Comparison of ENCODE assay signal across 8 mouse cellular contexts in genomic region chr12:84100071-84100470, GRCm38 (mm10). TPM values are rescaled to one million over a fixed set of nuclear protein-coding genes. Genes with fewer than 3 reads are reported as not detected.
DNase-seq lines count a peak whose midpoint lies in the region; ATAC-seq and TF ChIP-seq lines count a peak whose summit lies in the region.
"Had no signal": no experiment of that assay in that cellular context is flagged by ENCODE, and none has a peak within 500 bp of the region (broad histone marks: within the 10 kb centered on the region; RNA-seq: fewer than 3 reads in every experiment).

No protein-coding gene starts in this region.

- TF ChIP-seq POLR2A in myocyte (IDR thresholded peaks at IDR 0.05; ENCODE audit: insufficient read length, low read depth), result no peak

- no peaks in the 10 kb centered on the region for H3K79me2 ChIP-seq in myocyte (ENCODE audit: control insufficient read depth, insufficient read depth)

- H3K9me3 ChIP-seq in forebrain, embryonic 11.5 days (ENCODE audit: control insufficient read depth, low read length), result no peaks in the 10 kb centered on the region
- H3K9me3 ChIP-seq in intestine, embryonic 14.5 days (ENCODE audit: control insufficient read depth, low read length), result no peaks in the 10 kb centered on the region

- H3K27ac ChIP-seq in layer of hippocampus, adult 2 months, result no peak overlapping the region
- H3K27ac ChIP-seq in forebrain, embryonic 11.5 days (ENCODE audit: low read depth, low read length), result no peak overlapping the region
- no peak overlapping the region for H3K27ac ChIP-seq in intestine, embryonic 14.5 days (ENCODE audit: low read depth)

- no peak for DNase-seq in layer of hippocampus, adult 2 months (ENCODE audit: low spot score in 2 of 2)
- no peak for DNase-seq in layer of hippocampus, postnatal 25 days (ENCODE audit: extremely low spot score in 1 of 2, low spot score in 1 of 2)
- DNase-seq in forebrain, embryonic 11.5 days (ENCODE audit: low spot score), result peak; percentile 30
- peak; percentile 50 for DNase-seq in intestine, embryonic 14.5 days (ENCODE audit: low spot score)
- no peak for DNase-seq in left cerebral cortex, adult 8-10 months (ENCODE audit: low spot score in 2 of 2)
- no peak for DNase-seq in layer of hippocampus, postnatal 10 days (ENCODE audit: low spot score in 2 of 2)

- no peaks in the 10 kb centered on the region for H3K36me3 ChIP-seq in forebrain, embryonic 11.5 days (ENCODE audit: control insufficient read depth, insufficient read depth, low read length)
- no peaks in the 10 kb centered on the region for H3K36me3 ChIP-seq in intestine, embryonic 14.5 days (ENCODE audit: control insufficient read depth, insufficient read depth, low read length)
- no peaks in the 10 kb centered on the region for H3K36me3 ChIP-seq in myocyte (ENCODE audit: control insufficient read depth, insufficient read depth)

- H3K4me1 ChIP-seq in forebrain, embryonic 11.5 days (replicated peaks; ENCODE audit: control insufficient read depth, insufficient read depth, low read length), result no peaks in the 10 kb centered on the region
- H3K4me1 ChIP-seq in intestine, embryonic 14.5 days (replicated peaks; ENCODE audit: control insufficient read depth, insufficient read depth, low read length), result no peaks in the 10 kb centered on the region

- H3K27me3 ChIP-seq in forebrain, embryonic 11.5 days (ENCODE audit: control insufficient read depth, insufficient read depth, low read length), result no peaks in the 10 kb centered on the region
- H3K27me3 ChIP-seq in intestine, embryonic 14.5 days (replicated peaks; ENCODE audit: control insufficient read depth, insufficient read depth, low read length), result no peaks in the 10 kb centered on the region
- no peaks in the 10 kb centered on the region for H3K27me3 ChIP-seq in myocyte (ENCODE audit: control insufficient read depth, insufficient read depth, insufficient read length)

- H3K4me3 ChIP-seq in layer of hippocampus, adult 2 months, result peak overlapping the region; percentile 68; the same call in 1 of the 2 replicates
- H3K4me3 ChIP-seq in forebrain, embryonic 11.5 days (ENCODE audit: low read depth, low read length), result no peak overlapping the region
- 0 out of 2 replicates have a peak overlapping the region, but pooled peaks have one; percentile 39 for H3K4me3 ChIP-seq in intestine, embryonic 14.5 days (ENCODE audit: low read depth, low read length)
- H3K4me3 ChIP-seq in myocyte, result peak overlapping the region; percentile 14

- WGBS in forebrain, embryonic 11.5 days, result 81% methylated on average over 1 of the region's 1 CpGs
- WGBS in intestine, embryonic 14.5 days, result 60% methylated on average over 1 of the region's 1 CpGs

- H3K9ac ChIP-seq in forebrain, embryonic 11.5 days (ENCODE audit: low read length), result no peak overlapping the region
- H3K9ac ChIP-seq in intestine, embryonic 14.5 days (ENCODE audit: low read length), result no peak overlapping the region

- no peak for ATAC-seq in forebrain, embryonic 11.5 days (replicated peaks; ENCODE audit: low FRiP score)
- no peak for ATAC-seq in intestine, embryonic 14.5 days (replicated peaks; ENCODE audit: low FRiP score, low TSS enrichment, low read depth)

- TF ChIP-seq CTCF in layer of hippocampus, adult 2 months (conservative IDR thresholded peaks at IDR 0.05), result 0 out of 2 replicates have a peak, but pooled peaks have one; percentile 13

- peak overlapping the region; percentile 85; the same call in 1 of the 2 replicates for H3K4me2 ChIP-seq in forebrain, embryonic 11.5 days (ENCODE audit: low read depth, low read length, severe bottlenecking)
- peak overlapping the region; percentile 50 for H3K4me2 ChIP-seq in intestine, embryonic 14.5 days (ENCODE audit: low read length)
- peak overlapping the region; percentile 61 for H3K4me2 ChIP-seq in myocyte (ENCODE audit: low read depth)

- no peak overlapping the region for H3ac ChIP-seq in myocyte (ENCODE audit: control insufficient read depth, insufficient read length)

TF ChIP-seq in myocyte, 11 proteins besides CTCF, POLR2A, EP300 and RAD21:
- no peak for TF ChIP-seq E2F4 (IDR thresholded peaks at IDR 0.05; ENCODE audit: insufficient read depth)
- TF ChIP-seq USF1 (IDR thresholded peaks at IDR 0.05; ENCODE audit: low read depth), result no peak
- TF ChIP-seq TCF3 (IDR thresholded peaks at IDR 0.05; ENCODE audit: insufficient read length, low read depth), result no peak
- no peak for TF ChIP-seq SRF (IDR thresholded peaks at IDR 0.05; ENCODE audit: control insufficient read depth, insufficient read length, low read depth)
- TF ChIP-seq MAX (IDR thresholded peaks at IDR 0.05; ENCODE audit: low read depth), result no peak
- no peak for TF ChIP-seq REST (IDR thresholded peaks at IDR 0.05; ENCODE audit: insufficient read depth, insufficient read length)
- TF ChIP-seq POLR2AphosphoS2 (IDR thresholded peaks at IDR 0.05; ENCODE audit: insufficient read length, low read depth), result no peak
- TF ChIP-seq MYOG (IDR thresholded peaks at IDR 0.05; ENCODE audit: control insufficient read depth in 1 of 3, insufficient read depth in 1 of 3, insufficient read length in 2 of 3, low read depth in 2 of 3), result no peak
- no peak for TF ChIP-seq TCF12 (IDR thresholded peaks at IDR 0.05; ENCODE audit: insufficient read depth, poor library complexity, severe bottlenecking)
- TF ChIP-seq MYOD1 (IDR thresholded peaks at IDR 0.05; ENCODE audit: control insufficient read depth in 1 of 3, insufficient read length in 2 of 3, low read depth in 2 of 3), result no peak

RNA-seq across cellular contexts. Expression of gene Acot6, which starts 0.4 kb away (rescaled TPM):
- total RNA-seq in layer of hippocampus, adult 2 months (2021), result 1 to 10 TPM; 4.9 to 5.7 TPM
- total RNA-seq in layer of hippocampus, postnatal 25 days (2021), result 1 to 10 TPM; 4.3 to 5.3 TPM
- polyA plus RNA-seq in forebrain, embryonic 11.5 days (2014; fragmentation: Nextera tagmentation; extraction: Ambion mirVana), result 1.5 and 1.8 TPM in 2 replicates
- 1.5 and 2.2 TPM in 2 replicates for polyA plus RNA-seq in intestine, embryonic 14.5 days (2014; fragmentation: Nextera tagmentation; extraction: Ambion mirVana)
- polyA plus RNA-seq in myocyte (2012; fragmentation: generic; extraction: Trizol), result 1.2 TPM
- total RNA-seq in left cerebral cortex, adult 8-10 months (2022), result 1 to 10 TPM; 4.1 to 4.9 (median 4.1) TPM
- 1 to 10 TPM; 3.7 to 4.3 TPM for total RNA-seq in layer of hippocampus, postnatal 10 days (2021)

RNA-seq across cellular contexts. Expression of gene Dnal1, which starts 14.1 kb away (rescaled TPM):
- total RNA-seq in layer of hippocampus, adult 2 months (2021), result 100 to 1,000 TPM in 1 of 2 experiments, 10 to 100 TPM in 1; 99.1 to 101 TPM
- total RNA-seq in layer of hippocampus, postnatal 25 days (2021), result 100 to 1,000 TPM in 1 of 2 experiments, 10 to 100 TPM in 1; 95.8 to 104 TPM
- 6.1 and 6.8 TPM in 2 replicates for polyA plus RNA-seq in forebrain, embryonic 11.5 days (2014; fragmentation: Nextera tagmentation; extraction: Ambion mirVana)
- polyA plus RNA-seq in intestine, embryonic 14.5 days (2014; fragmentation: Nextera tagmentation; extraction: Ambion mirVana), result 2.8 and 3.5 TPM in 2 replicates
- polyA plus RNA-seq in myocyte (2012; fragmentation: generic; extraction: Trizol), result 11.4 TPM
- 10 to 100 TPM; 72.6 to 93.3 (median 83.6) TPM for total RNA-seq in left cerebral cortex, adult 8-10 months (2022)
- total RNA-seq in layer of hippocampus, postnatal 10 days (2021), result 10 to 100 TPM; 80.0 to 82.5 TPM

RNA-seq across cellular contexts. Expression of gene Acot5, which starts 30.9 kb away (rescaled TPM):
- 1 to 10 TPM; 7.1 to 8.1 TPM for total RNA-seq in layer of hippocampus, adult 2 months (2021)
- total RNA-seq in layer of hippocampus, postnatal 25 days (2021), result 1 to 10 TPM; 8.3 TPM
- not detected in 2 replicates for polyA plus RNA-seq in forebrain, embryonic 11.5 days (2014; fragmentation: Nextera tagmentation; extraction: Ambion mirVana)
- not detected in 2 replicates for polyA plus RNA-seq in intestine, embryonic 14.5 days (2014; fragmentation: Nextera tagmentation; extraction: Ambion mirVana)
- not detected for polyA plus RNA-seq in myocyte (2012; fragmentation: generic; extraction: Trizol)
- 1 to 10 TPM; 2.4 to 3.7 (median 3.5) TPM for total RNA-seq in left cerebral cortex, adult 8-10 months (2022)
- total RNA-seq in layer of hippocampus, postnatal 10 days (2021), result 1 to 10 TPM; 4.0 to 4.7 TPM

RNA-seq across cellular contexts. Expression of gene Acot3, which starts 48.1 kb away (rescaled TPM):
- total RNA-seq in layer of hippocampus, adult 2 months (2021), result 1 to 10 TPM; 2.7 to 4.0 TPM
- total RNA-seq in layer of hippocampus, postnatal 25 days (2021), result 1 to 10 TPM; 2.3 to 3.5 TPM
- polyA plus RNA-seq in forebrain, embryonic 11.5 days (2014; fragmentation: Nextera tagmentation; extraction: Ambion mirVana), result 0.23 and 0.25 TPM in 2 replicates
- polyA plus RNA-seq in intestine, embryonic 14.5 days (2014; fragmentation: Nextera tagmentation; extraction: Ambion mirVana), result 0.55 and 0.68 TPM in 2 replicates
- polyA plus RNA-seq in myocyte (2012; fragmentation: generic; extraction: Trizol), result not detected
- 1 to 10 TPM; 2.0 to 3.2 (median 2.5) TPM for total RNA-seq in left cerebral cortex, adult 8-10 months (2022)
- total RNA-seq in layer of hippocampus, postnatal 10 days (2021), result 1 to 10 TPM; 1.2 to 1.4 TPM
- total RNA-seq: gastrocnemius, adult 8-10 months had no signal

RNA-seq across cellular contexts. Expression of gene Pnma1, which starts 48.2 kb away (rescaled TPM):
- total RNA-seq in layer of hippocampus, adult 2 months (2021), result 1 to 10 TPM; 2.8 to 3.8 TPM
- 1 to 10 TPM; 3.8 to 4.5 TPM for total RNA-seq in layer of hippocampus, postnatal 25 days (2021)
- 1.9 and 2.8 TPM in 2 replicates for polyA plus RNA-seq in forebrain, embryonic 11.5 days (2014; fragmentation: Nextera tagmentation; extraction: Ambion mirVana)
- 0.56 and 0.84 TPM in 2 replicates for polyA plus RNA-seq in intestine, embryonic 14.5 days (2014; fragmentation: Nextera tagmentation; extraction: Ambion mirVana)
- 0.46 TPM for polyA plus RNA-seq in myocyte (2012; fragmentation: generic; extraction: Trizol)
- 1 to 10 TPM; 5.1 to 6.3 (median 5.8) TPM for total RNA-seq in left cerebral cortex, adult 8-10 months (2022)
- 1 to 10 TPM; 5.9 to 6.6 TPM for total RNA-seq in layer of hippocampus, postnatal 10 days (2021)

Comparison
In these comparisons a context has a peak if more than half of its experiments do, and no peak if none do; other contexts are left out.
1. DNase-seq: peak in forebrain, embryonic 11.5 days (single experiment) and intestine, embryonic 14.5 days (single experiment); none in layer of hippocampus, adult 2 months (0 of 2), layer of hippocampus, postnatal 25 days (0 of 2), left cerebral cortex, adult 8-10 months (0 of 2) and layer of hippocampus, postnatal 10 days (0 of 2).
2. Peak in every context shown above with its lines, with median percentiles within 50 percentile points of each other: H3K4me2 ChIP-seq.